Mouse (Mus musculus): Measurements from ENCODE around the gene Abcc5. TPM values are rescaled to one million over a fixed set of nuclear protein-coding genes. Genes with fewer than 3 reads are reported as not detected.

The Abcc5 gene
- polyA plus RNA-seq, 1 experiment from 2014 or later: 154 TPM

DNA sequence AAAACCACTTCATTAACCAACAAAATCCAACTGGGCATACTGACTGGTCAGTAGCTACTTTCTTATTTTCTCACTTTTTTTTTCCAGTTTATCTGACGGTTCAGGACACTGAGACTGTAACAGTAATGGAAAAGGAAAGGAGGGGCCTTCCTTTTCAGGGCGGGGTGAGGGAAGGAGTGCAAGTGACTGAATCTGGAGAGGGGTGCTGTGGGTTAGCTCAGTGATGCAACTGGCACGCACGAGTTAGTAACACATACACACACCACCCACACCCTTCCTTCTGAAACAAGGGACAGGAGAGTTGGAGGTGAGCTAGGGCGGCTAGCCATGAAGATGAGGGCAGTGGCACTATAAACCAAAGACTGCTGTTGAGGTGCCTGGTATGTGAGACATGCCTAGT is 102.3 kb downstream of the Abcc5 start:
- no peak for DNase-seq
- Histone ChIP-seq H3K27me3 (ENCODE audit: control insufficient read depth, insufficient read depth, low read length) (no peaks in the 10 kb centered on the region), H3K4me3 (replicated peaks; ENCODE audit: low read depth, low read length) (no peak overlapping the region), H3K36me3 (ENCODE audit: control insufficient read depth, insufficient read depth, low read length) (peaks cover 4% of the 10 kb centered on the region; the same call in 1 of the 2 replicates), H3K4me2 (ENCODE audit: low read length) (no peak overlapping the region), H3K9ac (replicated peaks; ENCODE audit: low read length) (no peak overlapping the region), H3K4me1 (ENCODE audit: control insufficient read depth, insufficient read depth, low read length) (no peaks in the 10 kb centered on the region), H3K9me3 (ENCODE audit: control insufficient read depth, low read length) (no peaks in the 10 kb centered on the region), H3K27ac (replicated peaks; ENCODE audit: low read depth, low read length) (no peak overlapping the region)
- WGBS: 84% methylated on average over 5 of the region's 5 CpGs
- no peak for ATAC-seq (ENCODE audit: low FRiP score, low TSS enrichment)

DNA sequence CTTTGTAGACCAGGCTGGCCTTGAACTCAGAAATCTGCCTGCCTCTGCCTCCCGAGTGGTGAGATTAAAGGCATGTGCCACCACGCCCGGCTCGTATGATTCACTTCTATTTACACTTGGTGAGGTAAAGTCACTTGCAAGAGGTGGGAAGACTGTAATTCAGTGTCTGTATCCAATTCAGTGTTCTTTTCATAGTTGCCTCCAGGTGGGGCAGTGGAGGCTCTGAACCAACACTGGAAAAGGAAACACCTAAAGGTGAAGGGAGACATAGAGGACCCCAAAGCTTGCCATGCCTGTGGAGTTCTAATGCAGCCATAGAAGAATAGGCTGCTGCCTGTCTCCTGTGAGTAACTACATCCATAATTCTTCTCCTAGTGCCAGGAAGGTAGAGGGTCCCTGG is 103.9 kb downstream of the Abcc5 start:
- Histone ChIP-seq H3K4me3 (replicated peaks; ENCODE audit: low read depth, low read length) (no peak overlapping the region), H3K27ac (replicated peaks; ENCODE audit: low read depth, low read length) (no peak overlapping the region), H3K4me2 (ENCODE audit: low read length) (no peak overlapping the region), H3K9ac (replicated peaks; ENCODE audit: low read length) (no peak overlapping the region), H3K27me3 (ENCODE audit: control insufficient read depth, insufficient read depth, low read length) (no peaks in the 10 kb centered on the region), H3K9me3 (ENCODE audit: control insufficient read depth, low read length) (no peaks in the 10 kb centered on the region), H3K4me1 (ENCODE audit: control insufficient read depth, insufficient read depth, low read length) (no peaks in the 10 kb centered on the region), H3K36me3 (ENCODE audit: control insufficient read depth, insufficient read depth, low read length) (no peaks in the 10 kb centered on the region)
- DNase-seq (no peak), ATAC-seq (ENCODE audit: low FRiP score, low TSS enrichment) (no peak)
- WGBS: 92% methylated on average over 4 of the region's 4 CpGs

DNA sequence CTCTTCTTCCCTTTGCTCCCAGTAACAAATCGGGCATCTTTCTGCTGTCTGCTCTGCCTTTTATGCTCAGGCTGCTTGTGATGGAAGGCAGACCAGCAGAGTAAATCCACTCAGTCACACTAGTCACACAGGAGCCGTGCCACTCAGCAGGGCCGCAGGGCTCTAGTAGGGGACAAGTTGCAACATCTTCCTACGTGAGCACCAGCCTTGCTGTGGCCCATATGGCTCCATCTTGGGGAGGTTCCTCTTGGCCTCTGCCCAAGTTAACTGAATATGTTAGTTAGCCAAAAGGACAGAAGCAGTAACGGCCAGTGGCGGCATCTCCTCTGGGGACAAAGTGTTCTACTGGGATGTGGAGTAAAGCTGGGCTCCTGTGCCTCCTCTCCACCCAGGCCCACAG is 109.4 kb downstream of the Abcc5 start:
- Histone ChIP-seq H3K27ac (replicated peaks; ENCODE audit: low read depth, low read length) (no peak overlapping the region), H3K4me3 (replicated peaks; ENCODE audit: low read depth, low read length) (no peak overlapping the region), H3K9me3 (ENCODE audit: control insufficient read depth, low read length) (no peaks in the 10 kb centered on the region), H3K36me3 (ENCODE audit: control insufficient read depth, insufficient read depth, low read length) (no peaks in the 10 kb centered on the region), H3K4me1 (ENCODE audit: control insufficient read depth, insufficient read depth, low read length) (no peaks in the 10 kb centered on the region), H3K9ac (replicated peaks; ENCODE audit: low read length) (no peak overlapping the region), H3K4me2 (ENCODE audit: low read length) (no peak overlapping the region), H3K27me3 (ENCODE audit: control insufficient read depth, insufficient read depth, low read length) (no peaks in the 10 kb centered on the region)
- WGBS: 76% methylated on average over 6 of the region's 6 CpGs
- ATAC-seq (ENCODE audit: low FRiP score, low TSS enrichment) (no peak), DNase-seq (peak; percentile 2)

DNA sequence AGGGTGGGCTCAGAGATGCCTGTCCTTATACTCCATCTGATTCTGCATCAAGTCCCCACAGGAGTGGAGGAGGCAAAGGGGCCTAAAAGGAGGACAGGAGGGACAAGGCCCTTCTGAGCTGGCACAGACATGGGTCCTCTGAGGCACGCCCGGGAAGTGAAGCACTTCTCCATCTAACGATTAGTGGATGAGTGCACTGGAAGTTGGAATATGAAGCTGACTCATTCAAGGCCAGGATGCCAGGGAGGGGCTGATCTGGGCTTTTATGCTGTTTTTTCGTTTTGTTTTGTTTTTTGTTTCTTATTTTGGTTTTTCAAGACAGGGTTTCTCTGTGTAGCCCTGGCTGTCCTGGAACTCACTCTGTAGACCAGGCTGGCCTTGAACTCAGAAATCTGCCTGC is 110.9 kb downstream of the Abcc5 start:
- Histone ChIP-seq H3K9ac (replicated peaks; ENCODE audit: low read length) (no peak overlapping the region), H3K4me2 (ENCODE audit: low read length) (no peak overlapping the region), H3K27me3 (ENCODE audit: control insufficient read depth, insufficient read depth, low read length) (no peaks in the 10 kb centered on the region), H3K4me1 (ENCODE audit: control insufficient read depth, insufficient read depth, low read length) (no peaks in the 10 kb centered on the region), H3K9me3 (ENCODE audit: control insufficient read depth, low read length) (no peaks in the 10 kb centered on the region), H3K36me3 (ENCODE audit: control insufficient read depth, insufficient read depth, low read length) (no peaks in the 10 kb centered on the region), H3K27ac (replicated peaks; ENCODE audit: low read depth, low read length) (no peak overlapping the region), H3K4me3 (replicated peaks; ENCODE audit: low read depth, low read length) (no peak overlapping the region)
- WGBS: 84% methylated on average over 4 of the region's 4 CpGs
- ATAC-seq (ENCODE audit: low FRiP score, low TSS enrichment) (no peak), DNase-seq (no peak)

DNA sequence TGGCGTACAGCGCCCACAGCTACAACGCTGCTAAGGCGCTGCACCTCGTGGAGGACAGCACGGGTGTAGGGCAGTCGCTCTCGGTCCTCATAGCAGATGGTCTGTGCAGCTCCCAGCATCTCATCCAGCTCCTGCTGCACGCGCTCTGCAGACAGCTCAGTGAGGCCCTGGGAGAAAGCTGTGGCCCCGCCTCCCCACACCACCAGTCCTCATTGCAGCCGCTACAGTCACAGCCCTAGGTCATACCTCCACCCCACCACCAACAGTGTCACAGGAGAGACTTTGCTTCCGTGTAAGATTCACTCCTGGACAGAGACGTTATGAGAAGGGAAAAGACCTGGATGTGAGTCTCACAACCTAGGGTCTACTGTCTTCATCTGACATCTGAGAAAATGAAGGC is 113.9 kb downstream of the Abcc5 start:
- Histone ChIP-seq H3K4me1 (ENCODE audit: control insufficient read depth, insufficient read depth, low read length) (no peaks in the 10 kb centered on the region), H3K36me3 (ENCODE audit: control insufficient read depth, insufficient read depth, low read length) (no peaks in the 10 kb centered on the region), H3K9ac (replicated peaks; ENCODE audit: low read length) (no peak overlapping the region), H3K27me3 (ENCODE audit: control insufficient read depth, insufficient read depth, low read length) (no peaks in the 10 kb centered on the region), H3K27ac (replicated peaks; ENCODE audit: low read depth, low read length) (no peak overlapping the region), H3K4me3 (replicated peaks; ENCODE audit: low read depth, low read length) (no peak overlapping the region), H3K9me3 (ENCODE audit: control insufficient read depth, low read length) (no peaks in the 10 kb centered on the region), H3K4me2 (ENCODE audit: low read length) (no peak overlapping the region)
- DNase-seq (no peak), ATAC-seq (ENCODE audit: low FRiP score, low TSS enrichment) (no peak)
- WGBS: 76% methylated on average over 14 of the region's 14 CpGs

DNA sequence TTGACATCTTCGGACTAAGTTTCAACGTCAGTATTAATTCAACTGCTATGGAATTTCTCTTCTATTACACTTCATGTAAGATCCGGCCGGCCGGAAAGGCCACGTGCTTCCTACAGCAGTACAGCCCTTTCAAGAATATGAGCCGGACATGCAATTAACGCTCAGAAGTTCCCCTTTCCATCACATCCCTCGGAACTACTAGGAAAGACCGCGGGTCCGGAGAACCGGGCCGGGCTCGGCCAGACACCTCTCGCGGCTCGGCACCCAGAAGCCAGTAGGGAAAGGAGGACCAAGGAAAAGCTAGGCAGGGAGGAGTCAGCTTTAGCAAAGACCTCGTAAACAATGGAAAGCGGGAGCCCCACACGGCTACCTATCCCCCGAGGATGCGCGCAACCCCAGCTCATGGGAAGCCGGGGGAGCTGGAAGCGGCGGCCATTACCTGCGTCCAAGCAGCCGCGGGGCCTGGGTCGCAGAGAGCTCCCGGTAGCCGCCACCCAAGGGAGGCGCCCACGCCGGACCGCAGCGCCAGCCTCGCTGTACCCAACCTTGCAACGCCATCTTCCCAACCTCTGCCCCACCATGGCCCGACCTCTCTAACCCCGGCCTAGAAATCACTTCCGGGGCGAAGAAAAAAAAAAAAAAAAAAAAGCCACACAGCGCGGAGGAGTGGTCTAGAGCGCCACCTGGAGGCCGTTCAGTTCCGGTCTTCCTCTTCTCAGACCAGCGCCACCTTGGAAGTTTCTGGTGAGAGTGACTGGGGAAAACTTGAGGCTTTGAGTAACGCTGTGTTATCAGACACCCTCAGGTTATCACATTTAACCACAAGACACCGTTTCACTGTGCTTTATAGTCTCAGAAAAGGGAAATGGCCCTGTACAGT is 124.2 kb downstream of the Abcc5 start, which contains the start of gene Parl:
TSS of gene Parl (minus strand) at position 618 of the 880 bp plus-strand sequence.
- Histone ChIP-seq H3K4me3 (replicated peaks; ENCODE audit: low read depth, low read length) (peak within 1 kb of the TSS; percentile 92), H3K36me3 (ENCODE audit: control insufficient read depth, insufficient read depth, low read length) (peaks cover 16% of the 10 kb centered on the region), H3K4me2 (ENCODE audit: low read length) (peak within 1 kb of the TSS; percentile 67), H3K27me3 (ENCODE audit: control insufficient read depth, insufficient read depth, low read length) (no peaks in the 10 kb centered on the region), H3K27ac (replicated peaks; ENCODE audit: low read depth, low read length) (peak within 1 kb of the TSS; percentile 70; the same call in 1 of the 2 replicates), H3K9me3 (ENCODE audit: control insufficient read depth, low read length) (no peaks in the 10 kb centered on the region), H3K9ac (replicated peaks; ENCODE audit: low read length) (peak within 1 kb of the TSS; percentile 85), H3K4me1 (ENCODE audit: control insufficient read depth, insufficient read depth, low read length) (peaks cover 16% of the 10 kb centered on the region)
- WGBS: under 1% methylated on average over 52 of the region's 52 CpGs
- peak; percentile 92 for ATAC-seq (ENCODE audit: low FRiP score, low TSS enrichment)
- peak; percentile 95 for DNase-seq

DNA sequence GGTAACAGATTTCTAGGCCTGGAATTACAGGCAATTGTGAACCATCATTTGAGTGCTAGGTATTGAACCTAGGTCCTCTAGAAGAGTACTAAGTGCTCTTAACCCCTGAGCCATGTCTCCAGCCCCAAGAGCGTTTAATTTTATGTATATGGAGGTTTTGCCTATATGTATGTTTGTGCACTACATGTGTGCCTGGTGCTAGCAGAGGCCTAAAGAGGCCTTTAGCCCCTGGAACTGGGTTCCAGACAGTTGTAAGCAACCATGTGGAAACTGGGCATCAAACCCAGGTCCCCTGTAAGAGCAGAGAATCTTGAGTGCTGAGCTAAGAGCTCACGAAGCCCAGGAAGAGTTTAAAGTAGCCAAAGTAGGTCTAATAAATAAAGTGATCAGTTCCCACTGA is 126.1 kb downstream of the Abcc5 start:
- H3K9me3 ChIP-seq (ENCODE audit: control insufficient read depth, low read length): no peaks in the 10 kb centered on the region
- peak overlapping the region; percentile 67; the same call in 1 of the 2 replicates for H3K4me2 ChIP-seq (ENCODE audit: low read length)
- no peak overlapping the region for H3K9ac ChIP-seq (replicated peaks; ENCODE audit: low read length)
- peaks cover 33% of the 10 kb centered on the region for H3K36me3 ChIP-seq (ENCODE audit: control insufficient read depth, insufficient read depth, low read length)
- H3K4me3 ChIP-seq (replicated peaks; ENCODE audit: low read depth, low read length): no peak overlapping the region
- no peak for ATAC-seq (ENCODE audit: low FRiP score, low TSS enrichment)
- DNase-seq: no peak
- WGBS: 97% methylated on average over 2 of the region's 2 CpGs
- peaks cover 16% of the 10 kb centered on the region for H3K4me1 ChIP-seq (ENCODE audit: control insufficient read depth, insufficient read depth, low read length)
- no peaks in the 10 kb centered on the region for H3K27me3 ChIP-seq (ENCODE audit: control insufficient read depth, insufficient read depth, low read length)
- H3K27ac ChIP-seq (replicated peaks; ENCODE audit: low read depth, low read length): no peak overlapping the region
